Mouse (Mus musculus) CH12.LX (cell line): Measurements from ENCODE around the gene Mdc1.

Source experiments
- KAT2A ChIP-seq: IDR thresholded peaks from 2 replicates; pipeline ENCODE4 v1.6.1; 2012; ENCODE audit warnings: low read length, improper control_type of control experiment, inconsistent platforms; ENCODE audit not compliant: insufficient replicate concordance
- NRF1 ChIP-seq: IDR thresholded peaks from 2 replicates; pipeline ENCODE4 v1.6.1; 2014; ENCODE audit warnings: low read depth, mild to moderate bottlenecking, inconsistent platforms, low read length, improper control_type of control experiment, moderate library complexity
- POLR2A ChIP-seq: IDR thresholded peaks from 2 replicates; pipeline ENCODE4 v1.6.1; 2011; ENCODE audit warnings: low read depth, mild to moderate bottlenecking, improper control_type of control experiment, low read length
- TCF12 ChIP-seq: IDR thresholded peaks from 2 replicates; pipeline ENCODE4 v1.6.1; 2014; ENCODE audit warnings: low read depth, mild to moderate bottlenecking, inconsistent platforms, low read length, improper control_type of control experiment
- USF1 ChIP-seq: IDR thresholded peaks from 2 replicates; pipeline ENCODE4 v1.6.1; 2014; ENCODE audit warnings: low read depth, mild to moderate bottlenecking, inconsistent platforms, low read length, improper control_type of control experiment
- ZKSCAN1 ChIP-seq: IDR thresholded peaks from 2 replicates; pipeline ENCODE4 v1.6.1; 2012; ENCODE audit warnings: low read depth, inconsistent platforms, low read length, improper control_type of control experiment, borderline replicate concordance
- ZMIZ1 ChIP-seq: IDR thresholded peaks from 2 replicates; pipeline ENCODE4 v1.6.1; 2012; ENCODE audit warnings: low read depth, mild to moderate bottlenecking, inconsistent platforms, low read length, improper control_type of control experiment

GRCm38 (mm10) chr17:35813245-35813647, 28.1 kb upstream of the Mdc1 start:
- TF ChIP-seq POLR2A: no peak; the same call in 1 of the 2 replicates
- no peak for TF ChIP-seq NRF1
- no peak; the same call in 1 of the 2 replicates for TF ChIP-seq USF1
- no peak for TF ChIP-seq KAT2A
- no peak for TF ChIP-seq ZKSCAN1
- TF ChIP-seq TCF12: peak; percentile 27; the same call in 1 of the 2 replicates
- TF ChIP-seq ZMIZ1: no peak
